Mouse (Mus musculus): ENCODE measurements at regions not wholly inside any gene's neighbourhood (a gene's known extent, or its start where the extent isn't known, plus 50 kb on each side); places are given as distances from the start of the nearest gene placed in this dataset.
"Not testable (repeated sequence)": the region's sequence is repeated elsewhere in the genome, so short reads cannot be mapped to it uniquely, and the experiment has no call there.

DNA sequence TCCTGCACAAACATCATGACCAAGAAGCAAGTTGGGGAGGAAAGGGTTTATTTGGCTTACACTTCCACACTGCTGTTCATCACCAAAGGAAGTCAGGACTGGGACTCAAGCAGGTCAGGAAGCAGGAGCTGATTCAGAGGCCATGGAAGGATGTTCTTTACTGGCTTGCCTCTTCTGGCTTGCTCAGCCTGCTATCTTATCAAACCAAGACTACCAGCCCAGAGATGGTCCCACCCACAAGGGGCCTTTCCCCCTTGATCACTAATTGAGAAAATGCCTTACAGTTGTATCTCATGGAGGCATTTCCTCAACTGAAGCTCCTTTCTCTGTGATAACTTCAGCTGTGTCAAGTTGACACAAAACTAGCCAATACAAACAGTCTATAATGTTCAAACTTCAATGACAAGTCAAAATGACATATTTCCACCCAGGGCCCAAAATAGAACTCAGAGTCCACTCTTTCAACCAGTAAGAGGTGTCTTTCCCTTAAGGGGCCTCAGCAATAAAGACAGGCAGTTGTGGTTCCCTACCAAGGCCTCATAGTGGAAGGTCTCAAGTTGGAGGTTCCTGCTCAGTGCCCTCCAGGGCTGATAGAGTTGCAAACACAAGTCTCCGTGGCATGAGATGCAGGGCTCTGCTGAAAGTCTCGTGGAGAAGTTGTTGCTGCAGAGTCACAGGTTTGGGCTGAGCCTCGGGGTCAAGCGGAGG is 111.9 kb downstream of the Rchy1 start:
- not testable (repeated sequence) for TF ChIP-seq CTCF (IDR thresholded peaks at IDR 0.05; ENCODE audit: low read depth)
- 0 out of 2 replicates have a peak, but pooled peaks have one; percentile 31 for TF ChIP-seq EP300 (IDR thresholded peaks at IDR 0.05; ENCODE audit: low read depth)
